In the genomic region with DNA sequence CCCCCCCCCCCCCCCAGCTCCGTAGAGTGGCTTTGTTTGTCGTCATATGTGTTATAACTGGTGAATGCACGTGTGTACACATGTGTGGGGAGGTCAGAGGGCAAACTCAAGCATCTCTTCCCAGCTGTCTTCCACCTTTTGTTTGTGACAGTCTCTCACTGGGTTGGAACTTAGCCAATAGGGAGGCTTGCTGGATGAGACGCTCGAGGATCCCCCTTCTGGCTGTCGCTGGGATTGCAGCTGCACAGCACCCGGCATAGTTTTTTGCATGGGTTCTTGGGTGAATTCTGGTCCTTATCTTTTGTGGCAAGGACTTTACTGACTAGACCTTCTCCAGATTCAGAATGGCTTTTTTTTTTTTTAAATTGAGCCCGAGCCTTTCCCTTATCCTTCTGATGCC, we compare ENCODE assay signal across 8 mouse cellular contexts.
DNase-seq lines count a peak whose midpoint lies in the region; ATAC-seq and TF ChIP-seq lines count a peak whose summit lies in the region.
"Had no signal": no experiment of that assay in that cellular context is flagged by ENCODE, and none has a peak within 500 bp of the region (broad histone marks: within the 10 kb centered on the region; RNA-seq: fewer than 3 reads in every experiment).

No protein-coding gene starts in this region.

- H3K27me3 ChIP-seq in spleen, adult 2 months (ENCODE audit: control insufficient read depth, insufficient read depth, low read length) = no peaks in the 10 kb centered on the region
- H3K27me3 ChIP-seq in embryonic facial prominence, embryonic 14.5 days (replicated peaks; ENCODE audit: control insufficient read depth, insufficient read depth, low read length) = no peaks in the 10 kb centered on the region; the same call in 1 of the 2 replicates
- H3K27me3 ChIP-seq in liver, embryonic 13.5 days = no peaks in the 10 kb centered on the region

- no peak overlapping the region for H3K9ac ChIP-seq in embryonic facial prominence, embryonic 14.5 days (ENCODE audit: low read depth, low read length)
- no peak overlapping the region for H3K9ac ChIP-seq in liver, embryonic 13.5 days

- no peak overlapping the region for H3K27ac ChIP-seq in spleen, adult 2 months (ENCODE audit: insufficient read depth, low read length)
- H3K27ac ChIP-seq in bone marrow, adult 2 months (ENCODE audit: control insufficient read depth, insufficient read depth, low read depth, low read length, poor library complexity) = no peak overlapping the region
- H3K27ac ChIP-seq in embryonic facial prominence, embryonic 14.5 days (replicated peaks; ENCODE audit: low read depth, low read length) = no peak overlapping the region
- H3K27ac ChIP-seq in liver, embryonic 13.5 days = no peak overlapping the region

- H3K36me3 ChIP-seq in spleen, adult 2 months (ENCODE audit: control insufficient read depth, insufficient read depth, low read length) = no peaks in the 10 kb centered on the region
- H3K36me3 ChIP-seq in embryonic facial prominence, embryonic 14.5 days (ENCODE audit: control insufficient read depth, insufficient read depth, low read length) = no peaks in the 10 kb centered on the region
- H3K36me3 ChIP-seq in liver, embryonic 13.5 days = no peaks in the 10 kb centered on the region

- peak; percentile 27; the same call in 1 of the 2 replicates for TF ChIP-seq CTCF in spleen, adult 2 months (IDR thresholded peaks at IDR 0.05; ENCODE audit: extremely low read depth, insufficient read depth, insufficient read length, insufficient replicate concordance)
- TF ChIP-seq CTCF in bone marrow, adult 2 months (IDR thresholded peaks at IDR 0.05; ENCODE audit: control insufficient read depth, insufficient read depth, low read length) = peak; percentile 46; the same call in 1 of the 2 replicates

- H3K4me2 ChIP-seq in embryonic facial prominence, embryonic 14.5 days (ENCODE audit: low read depth, low read length) = no peak overlapping the region
- H3K4me2 ChIP-seq in liver, embryonic 13.5 days = no peak overlapping the region

- peak in 1 of 2 experiments; percentile 11 for DNase-seq in spleen, adult 2 months (ENCODE audit: low read depth in 1 of 2, low spot score in 2 of 2)
- DNase-seq in spleen, postnatal 36 days (ENCODE audit: low spot score in 2 of 2) = no peak
- peak; percentile 67 for DNase-seq in embryonic facial prominence, embryonic 14.5 days (ENCODE audit: low spot score)
- peak; percentile 1 for DNase-seq in induced T-regulatory cell, adult 2 months (ENCODE audit: low read depth)
- peak; percentile 11 for DNase-seq in liver, embryonic 13.5 days
- DNase-seq in right cerebral cortex, postnatal 4 days = peak; percentile 67

- no peak for TF ChIP-seq POLR2A in spleen, adult 2 months (IDR thresholded peaks at IDR 0.05; ENCODE audit: low read depth, low read length)
- TF ChIP-seq POLR2A in bone marrow, adult 2 months (IDR thresholded peaks at IDR 0.05; ENCODE audit: borderline replicate concordance, control insufficient read depth, low read depth, low read length) = no peak

- H3K4me3 ChIP-seq in spleen, adult 2 months (ENCODE audit: extremely low read depth, insufficient read depth, insufficient read length) = no peak overlapping the region
- no peak overlapping the region for H3K4me3 ChIP-seq in bone marrow, adult 2 months (replicated peaks; ENCODE audit: control insufficient read depth, low read depth, low read length)
- no peak overlapping the region for H3K4me3 ChIP-seq in embryonic facial prominence, embryonic 14.5 days (ENCODE audit: low read depth, low read length)
- H3K4me3 ChIP-seq in liver, embryonic 13.5 days (replicated peaks) = no peak overlapping the region
- H3K4me3 ChIP-seq: erythroblast, embryonic 14.5 days had no signal

- no peaks in the 10 kb centered on the region for H3K9me3 ChIP-seq in embryonic facial prominence, embryonic 14.5 days (ENCODE audit: control insufficient read depth, low read length)
- H3K9me3 ChIP-seq in liver, embryonic 13.5 days (replicated peaks) = no peaks in the 10 kb centered on the region

- 22% methylated on average over 8 of the region's 8 CpGs for WGBS in spleen, adult 2 months
- WGBS in bone marrow, adult 2 months = 17% methylated on average over 8 of the region's 8 CpGs
- WGBS in embryonic facial prominence, embryonic 14.5 days = 22% methylated on average over 8 of the region's 8 CpGs
- whole genome bisulfite sequencing in liver, embryonic 13.5 days (ENCODE audit: insufficient replicate concordance) = 8% methylated on average over 7 of the region's 8 CpGs

- H3K4me1 ChIP-seq in spleen, adult 2 months (ENCODE audit: control insufficient read depth, insufficient read depth, insufficient read length) = no peaks in the 10 kb centered on the region
- H3K4me1 ChIP-seq in bone marrow, adult 2 months (ENCODE audit: control insufficient read depth, insufficient read depth, low read length) = no peaks in the 10 kb centered on the region
- peaks cover 4% of the 10 kb centered on the region for H3K4me1 ChIP-seq in embryonic facial prominence, embryonic 14.5 days (ENCODE audit: control insufficient read depth, insufficient read depth, low read length)
- H3K4me1 ChIP-seq in liver, embryonic 13.5 days (replicated peaks) = no peaks in the 10 kb centered on the region

- no peak for ATAC-seq in embryonic facial prominence, embryonic 14.5 days (ENCODE audit: low read depth)
- ATAC-seq in liver, embryonic 13.5 days (ENCODE audit: low read depth) = no peak

Comparison
In these comparisons a context has a peak if more than half of its experiments do, and no peak if none do; other contexts are left out.
1. DNase-seq: peak in embryonic facial prominence, embryonic 14.5 days (single experiment), induced T-regulatory cell, adult 2 months (single experiment), liver, embryonic 13.5 days (single experiment) and right cerebral cortex, postnatal 4 days (single experiment); none in spleen, postnatal 36 days (0 of 2).